Mouse (Mus musculus) testis, adult 2 months (tissue): ENCODE measurements around the gene Bbs9.

Source experiments
- CTCF ChIP-seq: fragments of 200-500 bp; IDR thresholded peaks from 2 replicates; pipeline ENCODE4 v1.5.1; 2012; ENCODE audit warnings: low read depth, mild to moderate bottlenecking, inconsistent platforms, low read length, moderate library complexity; ENCODE audit not compliant: control insufficient read depth, insufficient read depth, insufficient replicate concordance
- POLR2A ChIP-seq: fragments of 200-500 bp; IDR thresholded peaks from 2 replicates; pipeline ENCODE4 v1.6.1; 2012; ENCODE audit warnings: low read depth, mild to moderate bottlenecking, inconsistent platforms, low read length, moderate library complexity; ENCODE audit not compliant: control insufficient read depth

DNA sequence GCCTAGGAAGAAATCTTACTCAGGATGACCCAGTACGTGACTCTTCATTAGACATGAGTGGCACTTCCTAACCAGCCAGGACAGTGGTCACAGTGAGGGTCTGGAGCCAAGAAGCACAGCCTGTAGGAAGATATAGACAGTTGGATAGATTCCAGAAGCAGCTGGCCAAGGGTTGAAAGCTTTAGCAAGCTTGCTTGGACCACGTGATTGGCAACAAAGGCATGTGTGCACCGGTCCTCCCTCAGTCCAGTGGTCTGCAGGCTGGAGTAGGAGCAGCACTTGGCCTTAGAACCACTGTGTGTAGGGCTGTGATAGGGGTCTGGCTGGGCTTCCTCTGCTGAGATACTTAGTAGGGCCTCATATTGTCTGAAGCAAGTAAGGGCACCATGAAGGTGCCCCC lies 237.2 kb downstream of the Bbs9 start:
- TF ChIP-seq CTCF: no peak
- no peak for TF ChIP-seq POLR2A
